Mouse (Mus musculus): ENCODE data around the gene Zfp740. TPM values are rescaled to one million over a fixed set of nuclear protein-coding genes. Genes with fewer than 3 reads are reported as not detected.
"Not testable (repeated sequence)": the region's sequence is repeated elsewhere in the genome, so short reads cannot be mapped to it uniquely, and the experiment has no call there.

The Zfp740 gene
- total RNA-seq, 4 experiments from 2014 or later = 61.9 to 108 (median 86.0) TPM

DNA sequence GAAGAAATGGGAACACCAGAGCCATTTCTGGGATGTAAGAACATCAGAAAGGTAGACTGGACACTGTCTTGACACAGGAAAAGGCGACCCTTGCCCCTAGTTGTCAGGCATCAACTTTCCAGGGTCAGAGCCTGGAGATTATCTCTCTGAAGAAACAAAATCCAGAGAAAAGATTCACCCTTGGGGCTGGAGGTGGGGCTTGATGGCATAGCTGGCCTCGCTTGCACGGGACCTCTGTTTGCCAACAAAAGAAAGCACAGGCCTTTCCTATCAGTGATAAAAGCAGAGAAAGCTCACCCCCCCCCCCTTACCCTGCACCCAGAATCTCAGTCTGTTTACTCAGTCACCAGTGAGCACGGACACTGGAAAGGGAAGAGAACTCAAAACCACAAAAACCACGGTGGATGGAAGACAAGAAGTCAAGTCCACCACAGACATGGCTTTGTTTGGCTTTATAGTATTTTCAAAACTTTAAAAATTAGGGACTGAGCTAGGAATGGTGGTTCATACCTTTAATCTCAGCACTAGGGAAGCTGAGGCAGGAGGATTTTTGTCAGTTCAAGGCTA is 10.1 kb upstream of the Zfp740 start:
- no peak for DNase-seq

DNA sequence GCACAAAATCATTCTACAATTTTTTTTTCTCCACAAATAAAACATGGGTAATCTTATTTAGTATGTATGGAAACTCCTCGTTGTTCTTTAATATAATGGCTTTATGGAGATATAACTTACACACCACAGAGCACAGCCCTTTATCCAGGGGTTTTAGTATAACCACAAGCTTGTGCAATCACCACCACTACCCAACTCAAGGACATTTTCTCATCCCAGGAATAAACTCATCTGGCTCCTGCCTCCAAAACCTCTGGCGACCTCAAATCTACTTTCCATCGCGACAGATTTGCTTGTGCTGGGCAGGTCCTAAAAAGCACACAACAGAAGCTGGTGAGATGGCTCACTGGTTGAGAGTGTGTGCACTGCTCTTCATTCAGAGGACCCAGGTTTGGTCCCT is 9.4 kb upstream of the Zfp740 start:
- DNase-seq = no peak

GRCm38 (mm10) chr15:102194439-102194838 is 8.6 kb upstream of the Zfp740 start:
- DNase-seq = no peak

- no peak for DNase-seq
These were observed 7.7 kb upstream of the Zfp740 start for GRCm38 (mm10) chr15:102195373-102195772.

DNA sequence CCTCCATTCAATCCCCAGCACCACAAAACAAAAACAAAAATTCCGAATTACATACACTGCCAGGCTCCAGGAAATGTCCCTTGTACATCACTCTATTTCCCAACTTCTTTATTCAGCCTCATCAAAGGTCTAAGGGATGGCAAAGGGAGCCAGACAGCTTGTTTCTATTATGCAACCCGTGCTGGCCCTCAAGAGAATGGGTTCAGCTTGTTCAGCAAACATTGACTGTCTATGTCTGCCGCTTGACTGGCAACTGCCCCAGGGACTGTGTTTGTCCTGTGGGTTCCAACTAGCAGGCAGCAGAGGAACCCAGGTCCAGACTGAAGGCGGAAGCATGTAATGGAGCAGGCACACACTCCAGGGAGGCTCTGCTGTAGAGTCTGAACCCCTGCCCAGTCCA is 4.2 kb upstream of the Zfp740 start:
- DNase-seq = no peak

DNA sequence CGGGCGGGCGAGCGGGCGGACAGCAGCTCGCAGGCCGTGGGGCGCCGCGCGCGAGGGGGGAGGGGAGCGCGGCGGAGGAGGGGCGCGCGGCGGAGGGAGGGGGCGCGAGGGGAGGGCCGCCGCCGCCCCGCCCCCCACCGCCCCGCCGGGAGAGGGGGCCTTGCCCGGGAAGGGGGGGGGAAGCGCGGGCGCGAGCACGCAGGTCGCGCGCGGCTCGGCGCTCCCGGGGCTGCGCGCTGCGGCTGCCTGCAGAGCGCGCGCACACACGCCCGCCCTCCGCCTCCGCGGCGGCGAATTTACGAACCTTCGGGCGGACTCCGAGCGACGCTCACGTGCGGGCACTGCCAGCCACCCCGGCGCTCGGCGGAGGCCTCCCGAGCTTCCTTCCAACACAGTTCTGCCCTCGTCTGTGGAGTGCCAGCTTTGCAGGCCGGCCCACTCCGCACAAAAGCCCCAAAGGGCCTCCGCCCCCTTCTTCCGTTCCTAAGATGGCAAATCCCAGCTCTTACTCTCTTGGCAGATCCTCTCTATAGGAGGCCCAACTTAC is 859 bp downstream of the Zfp740 start:
- DNase-seq = peak; percentile 62

DNA sequence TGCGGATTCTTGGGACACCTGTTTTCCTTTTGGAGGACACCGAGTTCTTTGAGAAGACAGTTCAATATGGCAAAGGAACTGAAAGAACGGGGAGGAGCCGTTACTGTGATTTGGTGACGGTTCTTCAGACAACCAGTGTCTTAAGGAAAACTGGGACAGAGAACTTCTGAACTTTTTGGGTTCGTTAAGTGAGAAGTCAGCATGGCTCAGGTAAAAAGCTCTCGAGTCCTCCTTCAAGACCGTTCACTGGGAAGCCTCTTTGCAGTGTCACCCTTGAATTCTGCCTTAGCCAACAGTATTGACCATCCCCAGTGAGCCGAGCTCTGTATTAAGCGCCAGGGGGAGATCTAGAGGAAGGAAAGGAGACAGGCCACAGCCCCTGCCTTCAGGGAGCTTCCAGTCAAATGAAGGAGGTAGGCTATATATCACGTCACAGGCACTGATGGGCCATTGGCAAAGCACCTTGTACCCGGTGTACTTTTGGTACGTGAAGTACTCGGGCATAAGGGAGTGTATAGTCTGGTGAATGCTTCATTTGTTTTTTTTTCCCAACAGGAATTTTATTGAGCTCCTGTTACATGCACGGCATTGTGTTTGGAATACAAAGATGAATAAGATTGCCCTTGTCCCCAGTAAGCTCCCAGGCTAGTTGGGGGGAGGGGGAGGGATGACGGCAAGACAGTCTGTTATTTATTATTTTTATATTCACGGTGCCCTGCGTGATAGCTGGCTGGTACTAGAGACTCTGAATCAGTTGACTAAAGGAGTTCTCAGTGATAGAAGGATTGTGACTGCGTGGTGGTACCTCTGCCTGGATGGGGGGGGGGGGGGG is 1.8 kb downstream of the Zfp740 start, which contains the start of gene Csad:
TSS of gene Csad (minus strand) at position 51 of the 832 bp plus-strand sequence.
- DNase-seq = no peak

DNA sequence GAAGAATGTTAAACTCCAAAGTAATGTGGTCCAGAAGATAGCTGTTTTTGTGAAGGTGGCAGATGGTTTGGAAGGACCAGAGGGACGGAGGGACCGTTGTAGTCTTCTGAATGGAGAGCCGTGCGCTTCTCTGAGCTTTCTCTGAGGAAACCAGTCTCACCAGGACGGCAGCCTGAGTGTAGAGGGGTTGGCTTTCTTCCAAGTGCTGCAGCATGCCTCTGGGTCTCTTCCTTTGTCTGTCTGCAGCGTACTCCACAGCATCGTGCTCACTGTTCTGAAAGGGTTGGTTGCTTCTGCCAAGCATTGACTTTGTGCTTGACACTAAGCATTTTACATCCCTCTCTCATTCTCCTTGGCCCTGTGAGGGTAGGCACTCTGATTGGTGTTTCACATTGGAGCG is 2.7 kb downstream of the Zfp740 start:
- DNase-seq = no peak

DNA sequence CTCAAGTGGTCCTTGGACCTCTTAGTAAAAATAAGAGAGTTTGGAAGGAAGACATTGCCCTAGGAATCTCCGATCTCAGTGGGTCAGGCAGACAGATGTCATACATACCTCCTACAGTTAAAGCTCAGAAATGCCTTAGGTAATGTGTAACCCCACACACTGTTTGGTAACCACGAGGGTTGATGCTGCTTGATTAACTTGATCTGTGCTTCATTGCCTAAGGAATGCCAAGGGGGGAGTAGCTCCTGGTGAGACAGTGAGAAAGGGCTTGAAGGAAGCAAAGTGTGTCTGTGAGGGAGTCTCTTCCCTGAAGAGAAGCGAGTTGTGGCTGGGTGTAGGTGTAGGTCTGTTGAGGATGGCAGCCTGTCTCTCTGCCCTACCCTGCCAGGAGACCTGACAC is 4.3 kb downstream of the Zfp740 start:
- DNase-seq = no peak

DNA sequence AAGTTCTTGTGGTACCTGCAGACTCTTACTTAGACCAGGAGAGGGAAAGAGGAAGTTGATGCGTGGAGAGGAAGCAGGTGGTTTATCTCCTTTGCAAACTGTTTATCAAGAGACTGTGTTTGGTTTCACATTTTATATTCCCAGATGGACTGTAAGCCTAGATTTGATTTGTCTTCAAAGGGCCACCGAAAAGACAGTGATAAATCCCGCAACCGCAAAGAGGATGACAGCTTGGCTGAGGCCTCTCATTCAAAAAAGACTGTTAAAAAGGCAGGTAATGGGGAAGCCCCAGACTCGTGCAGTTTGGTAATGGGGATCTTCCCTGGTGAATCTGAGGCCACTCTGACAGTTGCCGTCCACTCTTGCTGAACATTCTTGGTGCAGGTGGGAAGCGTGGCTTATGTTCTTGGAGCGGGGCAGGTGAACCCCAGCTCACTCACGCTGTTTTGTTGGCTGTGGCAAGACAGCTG is 5.1 kb downstream of the Zfp740 start:
- no peak for DNase-seq

- no peak for DNase-seq
These were observed 6.1 kb downstream of the Zfp740 start for GRCm38 (mm10) chr15:102209114-102209513.

DNA sequence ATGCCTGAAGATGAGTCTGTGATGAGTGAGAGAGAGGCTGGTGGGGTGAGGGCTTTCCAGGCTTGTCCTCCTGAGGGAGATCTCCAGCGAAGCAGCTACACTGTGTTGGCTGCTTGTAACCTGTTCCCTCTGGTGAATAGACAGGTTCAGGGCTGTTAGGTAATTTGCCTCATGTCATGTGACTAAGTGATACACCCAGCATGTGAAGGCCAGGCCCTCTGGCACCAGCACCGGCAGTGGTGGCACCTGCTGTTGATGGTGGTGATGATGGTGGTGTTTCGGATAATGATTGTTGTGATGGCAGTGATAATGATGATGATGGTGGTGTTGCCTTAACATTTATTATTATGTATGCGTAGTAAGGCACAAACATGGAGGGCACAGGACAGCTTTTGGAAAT is 7.8 kb downstream of the Zfp740 start:
- no peak for DNase-seq

DNA sequence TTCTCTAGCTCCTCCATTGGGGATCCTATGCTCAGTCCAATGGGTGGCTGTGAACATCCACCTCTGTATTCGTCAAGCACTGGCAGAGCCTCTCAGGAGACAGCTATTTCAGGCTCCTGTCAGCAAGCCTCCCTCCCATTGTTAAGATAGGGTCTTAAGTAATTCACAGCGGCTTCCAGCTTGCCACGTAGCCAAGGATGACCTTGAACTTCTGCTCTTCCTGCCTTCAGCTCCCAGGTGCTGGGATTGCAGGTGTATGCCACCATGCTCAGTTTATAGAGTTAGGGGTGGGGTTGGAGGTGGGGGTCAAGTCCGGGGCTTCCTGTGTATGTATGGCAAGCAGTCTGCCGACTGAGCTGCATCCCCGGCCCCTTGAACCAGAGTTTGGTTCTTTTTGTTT is 8.8 kb downstream of the Zfp740 start:
- no peak for DNase-seq

- DNase-seq = no peak
These were observed 11.1 kb downstream of the Zfp740 start for GRCm38 (mm10) chr15:102214132-102214531.

DNA sequence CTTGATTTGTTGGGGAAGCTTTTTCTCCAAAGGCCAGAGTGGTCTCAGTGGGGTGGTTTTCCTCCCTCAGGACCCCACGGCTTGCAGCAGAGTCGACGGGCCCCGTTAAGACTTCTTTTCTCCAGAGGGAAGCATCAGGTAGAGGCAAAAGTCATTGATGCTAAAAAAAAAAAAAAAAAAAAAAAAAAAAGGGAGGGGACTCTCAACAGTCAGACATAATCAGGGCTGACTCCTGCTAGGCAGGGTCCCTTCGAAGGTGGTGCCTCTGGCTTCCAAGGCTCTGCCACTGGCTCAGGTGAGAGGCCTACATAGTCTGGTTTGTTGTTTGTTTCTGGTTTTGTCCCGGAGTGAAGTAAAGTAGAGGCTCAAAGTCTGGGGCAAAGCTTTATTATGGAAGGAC is 12.6 kb downstream of the Zfp740 start:
- no peak for DNase-seq

DNA sequence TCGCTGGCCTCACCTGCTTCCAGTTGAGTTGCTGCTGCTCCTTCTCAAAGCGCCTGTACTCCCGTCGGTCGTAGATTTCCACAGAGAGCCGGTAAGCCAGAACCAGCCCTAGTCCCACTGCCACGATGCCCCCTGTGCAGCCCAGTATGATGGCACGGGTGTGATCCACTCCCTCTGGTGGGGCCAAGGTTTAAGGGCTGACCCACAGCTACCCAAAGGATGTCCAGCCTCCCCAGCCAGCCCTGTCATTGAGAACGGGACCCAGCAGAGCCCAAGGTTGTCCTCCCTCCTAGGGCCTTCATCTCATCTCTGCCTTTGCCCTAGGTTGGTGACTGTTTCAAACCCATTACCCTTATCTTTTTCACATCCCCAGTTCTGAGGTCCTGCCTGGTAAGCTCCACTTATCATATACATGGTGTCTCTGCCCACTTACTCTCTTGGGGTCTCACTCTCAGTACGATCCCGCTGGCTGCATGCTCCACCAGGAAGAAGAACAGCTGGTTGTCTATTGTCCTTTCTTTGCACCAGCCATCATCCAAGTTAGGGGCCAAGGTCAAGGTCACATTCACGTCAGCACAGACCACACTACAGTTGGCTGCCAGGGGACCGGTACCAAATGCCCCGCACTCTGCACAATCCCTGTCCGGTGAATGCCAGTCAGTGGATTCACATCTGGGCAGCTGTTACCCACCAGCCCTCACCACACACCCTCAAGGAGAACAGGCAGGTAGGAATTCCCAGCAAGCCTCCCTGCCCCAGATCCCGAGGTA is 13.6 kb downstream of the Zfp740 start:
- no peak for DNase-seq

GRCm38 (mm10) chr15:102217325-102217724 is 14.3 kb downstream of the Zfp740 start:
- no peak for DNase-seq

- DNase-seq = no peak
These were observed 19.3 kb downstream of the Zfp740 start for GRCm38 (mm10) chr15:102222386-102222785.

- DNase-seq = no peak
These were observed 21.3 kb downstream of the Zfp740 start for GRCm38 (mm10) chr15:102224186-102224991.

DNA sequence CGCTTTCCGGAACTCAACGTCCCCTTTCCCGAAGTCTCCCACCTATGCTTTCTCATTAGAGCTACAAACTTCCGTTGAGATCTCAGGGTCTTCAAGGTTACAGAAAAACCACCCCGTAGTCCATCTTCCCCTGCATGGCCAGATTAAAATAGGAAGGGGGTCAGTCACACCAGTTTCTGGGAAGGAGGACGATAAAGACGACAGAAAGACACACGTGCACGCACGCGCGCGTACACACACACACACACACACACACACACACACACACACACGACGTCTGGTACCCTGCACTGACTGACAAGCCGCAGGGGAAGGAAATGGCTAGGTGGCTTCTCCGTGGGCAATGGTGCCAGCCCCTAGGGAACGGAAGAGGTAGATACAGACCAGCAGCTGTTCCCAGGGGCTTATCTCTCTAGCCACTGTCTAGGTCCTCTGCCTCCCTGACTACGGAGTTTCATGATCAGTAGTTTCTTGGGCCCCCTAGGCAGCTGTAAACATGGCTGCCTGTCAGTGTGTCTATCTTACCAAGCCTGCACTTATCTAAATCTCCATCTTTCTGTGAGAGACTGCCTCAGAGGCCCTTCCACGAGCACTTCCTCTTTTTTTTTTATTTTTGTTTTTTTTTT is 22.1 kb downstream of the Zfp740 start:
- no peak for DNase-seq

DNA sequence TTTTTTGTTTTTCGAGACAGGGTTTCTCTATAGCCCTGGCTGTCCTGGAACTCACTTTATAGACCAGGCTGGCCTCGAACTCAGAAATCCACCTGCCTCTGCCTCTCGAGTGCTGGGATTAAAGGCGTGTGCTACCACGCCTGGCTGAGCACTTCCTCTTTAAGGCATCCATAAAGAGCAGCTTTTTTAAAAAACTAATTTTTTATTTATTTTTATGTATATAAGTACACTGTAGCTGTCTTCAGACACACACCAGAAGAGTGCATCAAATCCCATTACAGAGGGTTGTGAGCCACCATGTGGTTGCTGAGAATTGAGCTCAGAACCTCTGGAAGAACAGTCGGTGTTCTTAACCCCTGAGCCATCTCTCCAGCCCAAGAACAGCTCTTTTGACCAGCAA is 22.6 kb downstream of the Zfp740 start:
- DNase-seq = not testable (repeated sequence)

All from adrenal gland, adult 8-10 months (tissue).